ENCODE assay signal across 23 mouse cellular contexts in the genomic region with DNA sequence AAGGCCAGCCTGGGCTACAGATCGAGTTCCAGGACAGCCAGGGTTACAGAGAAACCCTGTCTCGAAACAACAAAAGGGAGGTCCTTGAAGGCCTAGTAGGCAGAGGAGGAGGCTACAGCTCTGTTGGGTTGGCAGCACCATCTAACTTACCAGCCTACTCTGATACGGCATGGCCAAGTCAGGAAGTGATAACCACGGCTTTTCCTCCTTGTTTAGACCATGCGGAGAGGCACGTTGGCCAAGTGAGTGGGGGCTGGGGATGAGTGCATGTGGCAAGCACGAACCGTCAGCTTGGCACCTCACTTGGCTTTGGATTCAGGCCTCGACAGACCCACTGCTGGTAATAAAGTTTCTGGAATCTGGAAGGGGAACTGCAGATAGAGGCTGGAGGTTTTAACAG. TPM values are rescaled to one million over a fixed set of nuclear protein-coding genes. Genes with fewer than 3 reads are reported as not detected.
DNase-seq lines count a peak whose midpoint lies in the region; ATAC-seq lines count a peak whose summit lies in the region.
"Had no signal": no experiment of that assay in that cellular context is flagged by ENCODE, and none has a peak within 500 bp of the region (broad histone marks: within the 10 kb centered on the region; RNA-seq: fewer than 3 reads in every experiment).

No protein-coding gene starts in this region.

- H3K4me1 ChIP-seq in megakaryocyte, embryonic 14.5 days, result peaks cover 65% of the 10 kb centered on the region
- H3K4me1 ChIP-seq: embryonic facial prominence, embryonic 10.5 days; forebrain, embryonic 13.5 days; hindbrain, embryonic 10.5 days had no signal

- intact Hi-C loops in heart, postnatal 25 days (cut with DNase I), result no loop called here
- intact Hi-C loops in heart, postnatal 36 days (cut with DNase I), result no loop called here
- intact Hi-C loops in left cerebral cortex, postnatal 36 days (cut with DNase I), result no loop called here

- no peak for ATAC-seq in megakaryocyte, adult 5-6 weeks (ENCODE audit: poor library complexity, severe bottlenecking)
- ATAC-seq: activated CD4-positive, CD25-positive, alpha-beta regulatory T cell, adult 4 months; forebrain, embryonic 13.5 days; forebrain, postnatal 0 days; intestine, embryonic 15.5 days; Patski had no signal

- DNase-seq in heart, adult 18-20 months, result peak; percentile 53 to 70
- no peak for DNase-seq in heart, postnatal 25 days (ENCODE audit: low spot score)
- peak; percentile 34 to 35 for DNase-seq in heart, postnatal 36 days
- no peak for DNase-seq in kidney, postnatal 36 days
- no peak for DNase-seq in left cerebral cortex, postnatal 36 days (ENCODE audit: low spot score in 2 of 2)
- no peak for DNase-seq in neural tube, embryonic 10.5 days (ENCODE audit: extremely low spot score, low spot score)
- DNase-seq: adrenal gland, postnatal 14 days; cerebellum, adult 11-12 months; cerebellum, adult 9-10 months; cerebellum, postnatal 25 days; forebrain, postnatal 0 days; gastrocnemius, adult 2 months; gastrocnemius, postnatal 36 days; kidney, adult 18-20 months had no signal

- peak overlapping the region; percentile 62 for H3K4me3 ChIP-seq in megakaryocyte, embryonic 14.5 days (replicated peaks)
- H3K4me3 ChIP-seq: embryonic facial prominence, embryonic 10.5 days; forebrain, embryonic 13.5 days; gastrocnemius, adult 2 months; hindbrain, embryonic 10.5 days; intestine, embryonic 15.5 days had no signal

- peaks cover 2% of the 10 kb centered on the region for H3K27me3 ChIP-seq in megakaryocyte, embryonic 14.5 days (replicated peaks)
- H3K27me3 ChIP-seq: CH12.LX; forebrain, embryonic 13.5 days; intestine, embryonic 15.5 days; Patski had no signal

- H3K9me3 ChIP-seq in megakaryocyte, embryonic 14.5 days, result no peaks in the 10 kb centered on the region
- H3K9me3 ChIP-seq: embryonic facial prominence, embryonic 10.5 days; forebrain, embryonic 13.5 days; hindbrain, embryonic 10.5 days; intestine, embryonic 15.5 days had no signal

- H3K36me3 ChIP-seq in megakaryocyte, embryonic 14.5 days (replicated peaks; ENCODE audit: low read length), result peaks cover 66% of the 10 kb centered on the region

RNA-seq across cellular contexts. Expression of a gene that starts 14.2 kb away (rescaled TPM):
- total RNA-seq in heart, adult 18-20 months (2021), result 10 to 100 TPM; 14.5 to 20.7 TPM
- 10 to 100 TPM; 19.4 to 26.6 TPM for total RNA-seq in heart, postnatal 25 days (2021)
- 2.7 TPM in 1 of 2 replicates, not detected in the other for polyA plus RNA-seq in megakaryocyte, embryonic 14.5 days (2012; ENCODE audit: insufficient read depth, low replicate concordance)
- 25.3 and 25.9 TPM in 2 replicates for total RNA-seq in megakaryocyte, adult 5-6 weeks (2015)
- 21.0 and 24.3 TPM in 2 replicates for total RNA-seq in megakaryocyte, adult 5-6 weeks (2017)
- 10 to 100 TPM; 21.9 to 24.8 TPM for total RNA-seq in heart, postnatal 36 days (2021)
- 10 to 100 TPM; 10.9 to 13.5 TPM for total RNA-seq in left cerebral cortex, postnatal 36 days (2021)

RNA-seq across cellular contexts. Expression of a gene that starts 20.4 kb away (rescaled TPM):
- 1 to 10 TPM; 3.7 to 4.1 TPM for total RNA-seq in heart, adult 18-20 months (2021)
- total RNA-seq in heart, postnatal 25 days (2021), result 1 to 10 TPM; 6.3 to 6.7 TPM
- polyA plus RNA-seq in megakaryocyte, embryonic 14.5 days (2012; ENCODE audit: insufficient read depth, low replicate concordance), result 0.89 TPM in 1 of 2 replicates, not detected in the other
- total RNA-seq in megakaryocyte, adult 5-6 weeks (2015), result 5.6 and 8.0 TPM in 2 replicates
- 9.0 TPM in 2 replicates for total RNA-seq in megakaryocyte, adult 5-6 weeks (2017)
- total RNA-seq in heart, postnatal 36 days (2021), result 1 to 10 TPM; 6.0 to 6.1 TPM
- total RNA-seq in left cerebral cortex, postnatal 36 days (2021), result 1 to 10 TPM; 8.0 to 8.8 TPM

RNA-seq across cellular contexts. Expression of a gene that starts 51.4 kb away (rescaled TPM):
- 10 to 100 TPM; 38.6 to 43.6 TPM for total RNA-seq in heart, adult 18-20 months (2021)
- total RNA-seq in heart, postnatal 25 days (2021), result 10 to 100 TPM; 38.5 to 39.5 TPM
- polyA plus RNA-seq in megakaryocyte, embryonic 14.5 days (2012; ENCODE audit: insufficient read depth, low replicate concordance), result 37.4 and 99.0 TPM in 2 replicates
- total RNA-seq in megakaryocyte, adult 5-6 weeks (2015), result 6.5 and 7.0 TPM in 2 replicates
- 2.7 and 2.8 TPM in 2 replicates for total RNA-seq in megakaryocyte, adult 5-6 weeks (2017)
- total RNA-seq in heart, postnatal 36 days (2021), result 10 to 100 TPM; 36.9 to 41.9 TPM
- total RNA-seq in left cerebral cortex, postnatal 36 days (2021), result 10 to 100 TPM; 23.5 to 31.0 TPM

RNA-seq across cellular contexts. Expression of a gene that starts 51.8 kb away (rescaled TPM):
- 1 to 10 TPM; 7.4 to 9.3 TPM for total RNA-seq in heart, adult 18-20 months (2021)
- total RNA-seq in heart, postnatal 25 days (2021), result 10 to 100 TPM; 11.1 to 12.8 TPM
- polyA plus RNA-seq in megakaryocyte, embryonic 14.5 days (2012; ENCODE audit: insufficient read depth, low replicate concordance), result 0.29 and 1.4 TPM in 2 replicates
- 3.4 and 4.4 TPM in 2 replicates for total RNA-seq in megakaryocyte, adult 5-6 weeks (2015)
- 4.5 and 5.4 TPM in 2 replicates for total RNA-seq in megakaryocyte, adult 5-6 weeks (2017)
- 10 to 100 TPM; 10.4 to 12.0 TPM for total RNA-seq in heart, postnatal 36 days (2021)
- total RNA-seq in left cerebral cortex, postnatal 36 days (2021), result 10 to 100 TPM; 30.3 to 34.8 TPM

Comparison
In these comparisons a context has a peak if more than half of its experiments do, and no peak if none do; other contexts are left out.
1. DNase-seq: peak in heart, adult 18-20 months (2 of 2) and heart, postnatal 36 days (2 of 2); none in heart, postnatal 25 days (single experiment), kidney, postnatal 36 days (0 of 2), left cerebral cortex, postnatal 36 days (0 of 2) and neural tube, embryonic 10.5 days (single experiment).